Mouse (Mus musculus) monocyte, adult 5-6 weeks (primary cell): ENCODE data around the gene Ifna4. TPM values are rescaled to one million over a fixed set of nuclear protein-coding genes. Genes with fewer than 3 reads are reported as not detected.
"Not testable (repeated sequence)": the region's sequence is repeated elsewhere in the genome, so short reads cannot be mapped to it uniquely, and the experiment has no call there.

ENCODE experiments used
- ATAC-seq: fragments of 153-309, 156-312 bp; replicated peaks from 2 replicates; pipeline ENCODE4 v1.8.0; 2017; ENCODE audit warnings: mild to moderate bottlenecking; ENCODE audit not compliant: low TSS enrichment, insufficient number of reproducible peaks, severe bottlenecking, poor library complexity, low FRiP score
- total RNA-seq: library from RNA; stranded (forward); fragments of 200-1000, 200-491, 200-594 nt; gene quantifications from 3 replicates; pipeline ENCODE4 v1.2.3, GENCODE M21; 2017

The Ifna4 gene
- total RNA-seq = not detected in 3 replicates

DNA sequence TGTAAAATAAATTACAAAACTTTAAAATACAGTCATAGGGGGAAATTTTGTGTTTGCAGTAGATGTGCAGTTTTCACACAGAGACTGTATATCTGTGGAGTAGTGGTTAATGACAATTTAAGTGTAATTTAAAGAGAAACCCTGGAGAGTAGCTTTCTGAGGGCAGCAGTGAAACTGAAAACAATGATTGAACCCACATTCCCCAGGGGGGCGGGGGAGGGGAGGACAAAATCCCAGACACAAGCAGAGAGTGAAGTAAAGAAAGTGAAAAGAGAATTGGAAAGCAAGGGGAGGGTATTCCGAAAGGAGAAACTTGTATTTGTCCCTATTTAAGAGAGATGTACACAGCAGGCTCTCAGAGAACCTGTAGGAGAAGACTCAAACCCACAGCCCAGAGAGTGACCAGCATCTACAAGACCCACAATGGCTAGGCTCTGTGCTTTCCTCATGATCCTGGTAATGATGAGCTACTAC, at the start of gene Ifna4:
Gene Ifna4, plus strand, starts transcription at position 424 of the 474 bp plus-strand sequence.
- ATAC-seq = no peak

DNA sequence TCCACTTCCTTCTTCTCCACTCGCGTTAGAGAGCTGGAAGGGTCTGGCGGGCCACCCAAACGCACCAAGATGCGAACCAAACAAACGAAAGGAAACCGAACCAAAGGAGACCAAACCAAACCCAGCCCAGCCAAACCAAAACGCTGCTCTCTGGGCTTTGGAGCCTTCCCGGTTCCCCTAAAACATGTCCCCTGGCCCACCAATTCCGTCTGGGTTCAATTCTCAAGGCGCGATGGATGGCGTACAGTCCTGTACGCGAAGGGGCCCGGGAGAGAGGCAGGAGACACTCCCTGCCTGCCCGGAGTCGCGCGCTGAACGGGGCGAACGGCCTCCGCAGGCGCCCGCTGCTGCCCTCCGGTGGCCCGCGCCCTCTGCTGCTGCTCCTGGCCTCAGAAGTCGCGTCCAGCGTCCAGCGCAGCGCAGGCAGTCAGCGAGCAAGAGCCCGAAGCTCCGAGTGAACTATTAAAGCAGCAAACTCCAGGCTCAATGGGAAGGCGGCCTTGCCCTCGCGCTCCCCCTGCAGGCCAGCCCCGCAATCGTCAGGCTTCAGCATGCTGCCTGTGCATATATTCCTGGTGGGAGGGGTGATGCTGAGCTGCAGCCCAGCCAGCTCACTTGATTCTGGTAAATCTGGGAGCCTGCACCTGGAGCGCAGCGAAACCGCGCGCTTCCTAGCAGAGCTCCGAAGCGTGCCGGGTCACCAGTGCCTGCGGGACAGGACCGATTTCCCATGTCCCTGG, 47.6 kb upstream of the Ifna4 start, which contains the start of gene Gm13275:
Gene Gm13275, plus strand, starts transcription at position 552 of the 740 bp plus-strand sequence.
- not testable (repeated sequence) for ATAC-seq

DNA sequence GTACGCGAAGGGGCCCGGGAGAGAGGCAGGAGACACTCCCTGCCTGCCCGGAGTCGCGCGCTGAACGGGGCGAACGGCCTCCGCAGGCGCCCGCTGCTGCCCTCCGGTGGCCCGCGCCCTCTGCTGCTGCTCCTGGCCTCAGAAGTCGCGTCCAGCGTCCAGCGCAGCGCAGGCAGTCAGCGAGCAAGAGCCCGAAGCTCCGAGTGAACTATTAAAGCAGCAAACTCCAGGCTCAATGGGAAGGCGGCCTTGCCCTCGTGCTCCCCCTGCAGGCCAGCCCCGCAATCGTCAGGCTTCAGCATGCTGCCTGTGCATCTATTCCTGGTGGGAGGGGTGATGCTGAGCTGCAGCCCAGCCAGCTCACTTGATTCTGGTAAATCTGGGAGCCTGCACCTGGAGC, 44.6 kb upstream of the Ifna4 start, which contains the start of gene Gm13279:
Gene Gm13279, plus strand, starts transcription at position 301 of the 400 bp plus-strand sequence.
- not testable (repeated sequence) for ATAC-seq

DNA sequence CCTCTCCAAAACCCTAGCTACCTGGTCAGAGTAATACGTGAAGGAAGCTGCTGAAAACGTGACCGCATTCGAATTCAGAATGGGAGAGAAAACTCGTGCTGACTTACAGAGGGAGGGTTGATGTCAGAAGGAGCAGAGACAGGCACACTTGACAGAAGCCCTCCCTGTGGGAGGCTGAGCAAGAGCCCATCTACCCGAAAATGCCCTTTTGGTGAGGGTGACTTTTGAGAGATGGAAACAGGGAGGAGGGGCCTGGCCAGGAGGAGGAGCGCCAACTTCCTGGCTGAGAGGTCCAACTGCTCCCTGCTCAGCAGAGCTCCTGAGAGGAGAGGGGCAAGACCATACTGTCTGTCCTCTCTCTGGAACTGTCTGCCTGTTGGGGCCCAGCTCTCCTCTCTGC, 42.3 kb upstream of the Ifna4 start, which contains the start of gene Gm13285:
Gene Gm13285, plus strand, starts transcription at position 301 of the 400 bp plus-strand sequence.
- ATAC-seq = not testable (repeated sequence)

DNA sequence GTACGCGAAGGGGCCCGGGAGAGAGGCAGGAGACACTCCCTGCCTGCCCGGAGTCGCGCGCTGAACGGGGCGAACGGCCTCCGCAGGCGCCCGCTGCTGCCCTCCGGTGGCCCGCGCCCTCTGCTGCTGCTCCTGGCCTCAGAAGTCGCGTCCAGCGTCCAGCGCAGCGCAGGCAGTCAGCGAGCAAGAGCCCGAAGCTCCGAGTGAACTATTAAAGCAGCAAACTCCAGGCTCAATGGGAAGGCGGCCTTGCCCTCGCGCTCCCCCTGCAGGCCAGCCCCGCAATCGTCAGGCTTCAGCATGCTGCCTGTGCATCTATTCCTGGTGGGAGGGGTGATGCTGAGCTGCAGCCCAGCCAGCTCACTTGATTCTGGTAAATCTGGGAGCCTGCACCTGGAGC, 38.7 kb upstream of the Ifna4 start, which contains the start of gene Gm13287:
Gene Gm13287, plus strand, starts transcription at position 301 of the 400 bp plus-strand sequence.
- ATAC-seq = not testable (repeated sequence)

DNA sequence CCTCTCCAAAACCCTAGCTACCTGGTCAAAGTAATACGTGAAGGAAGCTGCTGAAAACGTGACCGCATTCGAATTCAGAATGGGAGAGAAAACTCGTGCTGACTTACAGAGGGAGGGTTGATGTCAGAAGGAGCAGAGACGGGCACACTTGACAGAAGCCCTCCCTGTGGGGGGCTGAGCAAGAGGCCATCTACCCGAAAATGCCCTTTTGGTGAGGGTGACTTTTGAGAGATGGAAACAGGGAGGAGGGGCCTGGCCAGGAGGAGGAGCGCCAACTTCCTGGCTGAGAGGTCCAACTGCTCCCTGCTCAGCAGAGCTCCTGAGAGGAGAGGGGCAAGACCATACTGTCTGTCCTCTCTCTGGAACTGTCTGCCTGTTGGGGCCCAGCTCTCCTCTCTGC, 36.4 kb upstream of the Ifna4 start, which contains the start of gene Gm13288:
Gene Gm13288, plus strand, starts transcription at position 301 of the 400 bp plus-strand sequence.
- not testable (repeated sequence) for ATAC-seq

DNA sequence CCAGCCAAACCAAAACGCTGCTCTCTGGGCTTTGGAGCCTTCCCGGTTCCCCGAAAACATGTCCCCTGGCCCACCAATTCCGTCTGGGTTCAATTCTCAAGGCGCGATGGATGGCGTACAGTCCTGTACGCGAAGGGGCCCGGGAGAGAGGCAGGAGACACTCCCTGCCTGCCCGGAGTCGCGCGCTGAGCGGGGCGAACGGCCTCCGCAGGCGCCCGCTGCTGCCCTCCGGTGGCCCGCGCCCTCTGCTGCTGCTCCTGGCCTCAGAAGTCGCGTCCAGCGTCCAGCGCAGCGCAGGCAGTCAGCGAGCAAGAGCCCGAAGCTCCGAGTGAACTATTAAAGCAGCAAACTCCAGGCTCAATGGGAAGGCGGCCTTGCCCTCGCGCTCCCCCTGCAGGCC, 35.9 kb upstream of the Ifna4 start:
- not testable (repeated sequence) for ATAC-seq

DNA sequence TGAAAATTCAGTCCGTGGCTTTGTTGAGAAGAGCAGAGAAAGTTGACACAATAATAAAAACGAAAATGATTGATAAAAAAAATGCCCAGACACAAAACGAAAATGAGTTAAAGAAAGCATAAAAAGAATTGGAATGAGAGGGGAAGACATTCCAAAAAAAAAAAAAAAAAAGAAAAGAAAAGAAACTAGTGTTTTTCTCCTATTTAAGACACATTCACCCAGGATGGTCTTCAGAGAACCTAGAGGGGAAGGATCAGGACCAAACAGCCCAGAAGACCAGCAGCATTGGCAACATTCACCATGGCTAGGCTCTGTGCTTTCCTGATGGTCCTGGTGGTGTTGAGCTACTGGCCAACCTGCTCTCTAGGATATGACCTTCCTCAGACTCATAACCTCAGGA, 25.7 kb upstream of the Ifna4 start, which contains the start of gene Ifna7:
Gene Ifna7, plus strand, starts transcription at position 301 of the 400 bp plus-strand sequence.
- no peak for ATAC-seq

DNA sequence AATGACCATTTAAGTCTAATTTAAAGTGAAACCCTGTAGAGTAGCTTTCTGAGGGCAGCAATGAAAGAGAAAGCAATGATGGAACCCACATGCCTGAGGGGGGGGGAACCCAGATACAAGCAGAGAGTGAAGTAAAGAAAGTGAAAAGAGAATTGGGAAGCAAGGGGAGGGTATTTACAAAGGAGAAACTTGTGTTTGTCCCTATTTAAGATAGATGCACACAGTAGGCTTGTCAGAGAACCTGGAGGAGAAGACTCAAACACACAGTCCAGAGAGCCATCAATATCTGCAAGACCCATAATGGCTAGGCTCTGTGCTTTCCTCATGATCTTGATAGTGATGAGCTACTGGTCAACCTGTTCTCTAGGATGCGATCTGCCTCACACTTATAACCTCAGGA, 22.0 kb upstream of the Ifna4 start, which contains the start of gene Ifna11:
Gene Ifna11, plus strand, starts transcription at position 301 of the 400 bp plus-strand sequence.
- ATAC-seq = no peak

DNA sequence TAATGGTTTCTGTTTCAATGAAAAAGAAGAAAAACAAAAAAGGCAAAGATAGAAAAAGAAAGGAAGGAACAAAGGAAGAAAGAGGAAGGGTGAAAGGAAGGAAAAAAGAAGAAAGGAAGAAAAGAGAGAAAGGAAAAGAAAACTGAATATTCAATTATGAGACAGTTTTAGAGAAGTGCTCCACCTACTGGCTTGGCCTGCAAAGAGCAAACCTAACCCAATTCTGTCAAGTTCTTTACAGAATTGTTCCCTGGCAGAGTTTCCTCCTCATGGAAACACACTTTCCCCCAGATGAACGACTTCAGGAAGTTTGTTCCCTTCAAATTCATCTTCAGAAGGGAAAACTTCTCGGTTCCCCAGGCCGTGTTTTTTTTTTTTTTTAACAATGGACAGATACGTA, 18.7 kb upstream of the Ifna4 start:
- ATAC-seq = no peak

DNA sequence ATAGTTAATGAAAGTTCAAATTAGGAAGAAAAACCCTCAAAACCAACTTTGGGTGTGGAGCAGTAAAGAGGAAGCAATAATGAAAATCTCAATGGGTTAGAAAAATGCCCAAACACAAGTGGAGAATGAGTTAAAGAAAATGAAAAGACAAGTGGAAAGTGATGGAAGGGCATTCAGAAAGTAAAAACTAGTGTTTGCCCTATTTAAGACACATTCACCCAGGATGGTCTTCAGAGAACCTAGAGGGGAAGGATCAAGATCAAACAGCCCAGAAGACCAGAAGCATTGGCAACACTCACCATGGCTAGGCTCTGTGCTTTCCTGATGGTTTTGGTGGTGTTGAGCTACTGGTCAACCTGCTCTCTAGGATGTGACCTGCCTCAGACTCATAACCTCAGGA, 14.5 kb upstream of the Ifna4 start, which contains the start of gene Ifna6:
Gene Ifna6, plus strand, starts transcription at position 301 of the 400 bp plus-strand sequence.
- not testable (repeated sequence) for ATAC-seq

DNA sequence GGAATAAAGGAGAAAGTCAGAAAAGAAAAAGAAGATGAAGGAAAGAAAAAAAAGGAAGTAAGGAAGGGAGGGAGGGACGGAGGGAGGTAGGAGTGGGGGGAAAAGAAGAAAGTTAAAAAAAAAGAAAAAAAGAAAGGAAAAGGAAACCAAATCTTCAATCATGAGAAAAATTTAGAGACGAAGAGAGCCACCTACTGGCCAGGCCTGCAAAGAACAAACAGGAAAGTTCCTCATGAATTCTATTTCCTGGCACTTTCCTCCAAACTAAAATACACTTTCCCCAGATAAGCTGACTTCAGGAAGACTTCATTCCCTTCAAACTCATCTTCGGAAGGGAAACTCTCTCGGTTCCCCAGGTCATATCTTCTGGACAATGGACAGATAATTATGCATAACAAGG, 11.1 kb upstream of the Ifna4 start:
- no peak for ATAC-seq

DNA sequence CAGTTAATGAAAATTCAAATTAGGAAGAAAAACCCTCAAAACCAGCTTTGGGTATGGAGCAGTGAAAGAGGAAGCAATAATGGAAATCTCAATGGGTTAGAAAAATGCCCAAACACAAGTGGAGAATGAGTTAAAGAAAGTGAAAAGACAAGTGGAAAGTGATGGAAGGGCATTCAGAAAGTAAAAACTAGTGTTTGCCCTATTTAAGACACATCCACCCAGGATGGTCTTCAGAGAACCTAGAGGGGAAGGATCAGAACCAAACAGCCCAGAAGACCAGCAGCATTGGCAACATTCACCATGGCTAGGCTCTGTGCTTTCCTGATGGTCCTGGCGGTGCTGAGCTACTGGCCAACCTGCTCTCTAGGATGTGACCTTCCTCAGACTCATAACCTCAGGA, 6.4 kb upstream of the Ifna4 start, which contains the start of gene Ifna5:
Gene Ifna5, plus strand, starts transcription at position 301 of the 400 bp plus-strand sequence.
- ATAC-seq = not testable (repeated sequence)

DNA sequence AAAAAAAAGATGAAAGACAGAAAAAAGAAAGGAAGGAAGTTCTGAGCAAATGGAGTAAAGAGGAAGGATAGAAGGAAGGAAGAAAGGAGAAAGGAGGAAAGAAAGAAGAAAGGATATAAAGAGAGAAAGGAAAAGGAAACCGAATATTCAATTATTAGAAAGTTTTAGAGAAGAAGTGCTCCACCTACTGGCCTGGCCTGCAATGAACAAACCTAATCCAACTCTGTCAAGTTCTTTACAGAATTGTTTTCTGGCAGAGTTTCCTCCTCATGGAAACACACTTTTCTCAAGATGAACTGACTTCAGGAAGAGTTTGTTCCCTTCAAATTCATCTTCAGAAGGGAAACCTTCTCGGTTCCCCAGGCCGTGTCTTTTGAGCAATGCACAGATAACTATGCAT, 2.8 kb upstream of the Ifna4 start:
- no peak for ATAC-seq

DNA sequence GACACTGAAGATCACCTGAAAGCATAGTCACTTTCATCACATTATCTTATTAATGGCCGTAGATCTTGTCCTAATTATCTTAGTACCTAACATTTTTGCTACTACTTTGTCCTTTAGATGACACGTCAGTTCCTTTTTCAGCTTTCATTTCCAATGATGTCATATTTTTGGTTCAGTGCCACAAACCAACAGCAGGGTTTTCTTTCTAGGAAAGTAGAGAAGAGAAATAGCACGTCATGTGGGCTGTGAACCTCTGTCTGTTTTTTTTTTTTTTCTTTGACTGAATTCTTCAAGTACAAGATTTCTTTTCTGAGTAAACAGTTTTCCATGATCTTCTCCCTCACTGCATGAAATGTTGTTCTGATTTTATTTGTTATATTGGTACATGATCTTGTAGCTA, 1.6 kb upstream of the Ifna4 start:
- no peak for ATAC-seq

DNA sequence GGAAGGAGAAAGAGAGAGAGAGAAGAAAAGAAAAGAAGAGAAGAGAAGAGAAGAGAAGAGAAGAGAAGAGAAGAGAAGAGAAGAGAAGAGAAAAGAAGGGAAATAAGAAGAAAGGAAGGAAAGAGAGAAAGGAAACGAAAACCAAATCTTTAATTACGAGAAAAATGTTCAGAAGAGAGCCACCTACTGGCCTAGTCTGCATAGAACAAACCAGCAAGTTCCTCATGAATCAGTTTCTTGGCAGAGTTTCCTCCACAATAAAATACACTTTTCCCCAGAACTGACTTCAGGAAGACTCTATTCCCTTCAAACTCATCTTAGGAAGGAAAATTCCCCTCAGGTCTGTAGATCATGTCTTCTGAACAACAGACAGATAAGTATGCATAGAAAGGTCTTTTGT, 3.7 kb downstream of the Ifna4 start:
- no peak for ATAC-seq

DNA sequence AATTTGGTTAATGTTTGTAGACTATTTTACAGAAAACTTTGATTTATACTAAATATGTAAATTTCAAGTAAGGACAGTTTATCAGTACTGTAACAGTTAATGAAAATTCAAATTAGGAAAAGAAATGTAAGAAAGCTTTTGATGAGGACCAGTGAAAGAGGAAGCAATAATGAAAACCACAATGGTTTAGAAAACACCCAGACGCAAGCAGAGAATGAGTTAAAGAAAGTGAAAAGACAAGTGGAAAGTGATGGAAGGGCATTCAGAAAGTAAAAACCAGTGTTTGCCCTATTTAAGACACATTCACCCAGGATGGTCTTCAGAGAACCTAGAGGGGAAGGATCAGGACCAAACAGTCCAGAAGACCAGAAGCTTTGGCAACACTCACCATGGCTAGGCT, 8.0 kb downstream of the Ifna4 start, which contains the start of gene Ifna1:
Gene Ifna1, plus strand, starts transcription at position 390 of the 400 bp plus-strand sequence.
- ATAC-seq = no peak

DNA sequence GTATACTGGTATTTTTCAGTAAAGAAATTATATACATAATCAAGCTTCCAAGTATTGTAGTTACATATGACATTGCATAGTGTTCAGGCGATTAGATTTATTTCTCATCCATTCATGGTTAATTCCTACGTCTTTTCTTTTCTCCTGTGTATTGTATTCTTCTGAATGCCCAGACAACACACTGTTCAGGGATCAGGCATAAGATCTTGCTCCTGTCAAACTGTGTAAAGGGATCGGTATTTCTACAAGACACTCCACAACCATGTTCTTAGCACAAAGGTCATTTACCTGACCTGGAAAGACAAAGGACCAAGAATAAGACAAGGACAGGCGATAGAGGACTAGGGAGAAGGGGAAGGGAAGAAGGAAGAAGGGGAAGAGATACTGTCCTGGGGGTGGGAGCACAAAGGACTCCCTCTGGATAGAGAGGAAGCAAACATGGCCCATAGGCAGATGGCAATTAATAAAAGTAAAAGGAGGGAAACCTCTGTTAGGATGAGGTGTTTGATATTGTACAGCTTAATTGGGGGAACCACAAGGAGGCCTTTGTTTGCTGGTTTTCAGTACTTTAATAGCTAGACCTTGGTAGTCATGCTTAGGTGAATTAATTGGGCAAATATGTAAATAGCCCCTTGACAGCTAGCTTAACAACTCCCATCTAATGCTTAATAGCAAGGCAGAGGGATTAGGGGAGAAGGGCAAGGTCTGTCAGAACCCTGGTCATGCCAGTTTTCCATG, 9.5 kb downstream of the Ifna4 start:
- ATAC-seq = no peak

DNA sequence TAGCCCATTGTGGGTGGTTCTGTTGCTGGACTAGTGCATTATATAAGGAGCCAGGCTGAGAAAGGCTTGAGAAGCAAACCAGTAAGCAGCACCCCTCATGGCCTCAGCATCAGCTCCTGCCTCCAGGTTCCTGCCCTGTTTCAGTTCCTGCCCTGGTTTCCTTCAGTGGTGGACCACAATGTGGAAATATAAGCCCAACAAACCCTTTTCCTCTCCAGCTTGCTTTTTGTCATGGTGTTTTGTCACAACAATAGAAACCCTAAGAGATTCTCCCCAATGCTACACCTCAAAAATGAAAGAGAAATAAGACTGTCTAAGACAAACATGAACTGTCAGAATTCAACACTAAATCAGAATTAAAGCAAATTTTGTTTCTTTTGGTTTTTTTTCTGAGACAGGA, 17.6 kb downstream of the Ifna4 start:
- no peak for ATAC-seq
